Mouse (Mus musculus) midbrain, embryonic 15.5 days (tissue): ENCODE results near the gene Rxfp4. TPM values are rescaled to one million over a fixed set of nuclear protein-coding genes. Genes with fewer than 3 reads are reported as not detected.

Source experiments
- ATAC-seq: fragments of 200-750 bp; cut with Nextera tagmentation; replicated peaks from 2 replicates; pipeline ENCODE4 v1.8.0; 2017; ENCODE audit warnings: moderate TSS enrichment
- H3K27ac ChIP-seq: fragments of 300-500 bp; sonication (generic); 2 replicates; pipeline ENCODE4 v1.5.1; 2015; ENCODE audit warnings: mild to moderate bottlenecking, inconsistent platforms
- H3K27me3 ChIP-seq: fragments of 300-500 bp; sonication (generic); replicated peaks from 2 replicates; pipeline ENCODE4 v1.6.1; 2015; ENCODE audit warnings: inconsistent platforms
- H3K36me3 ChIP-seq: fragments of 300-500 bp; sonication (generic); replicated peaks from 2 replicates; pipeline ENCODE4 v1.6.1; 2015; ENCODE audit warnings: inconsistent platforms
- H3K4me1 ChIP-seq: fragments of 300-500 bp; sonication (generic); 2 replicates; pipeline ENCODE4 v1.6.1; 2015; ENCODE audit warnings: inconsistent platforms
- H3K4me2 ChIP-seq: fragments of 300-500 bp; sonication (generic); 2 replicates; pipeline ENCODE4 v1.6.1; 2015; ENCODE audit warnings: inconsistent platforms, mild to moderate bottlenecking, moderate library complexity
- H3K4me3 ChIP-seq: fragments of 300-500 bp; sonication (generic); 2 replicates; pipeline ENCODE4 v1.5.1; 2015; ENCODE audit warnings: mild to moderate bottlenecking, inconsistent platforms
- H3K9ac ChIP-seq: fragments of 300-500 bp; sonication (generic); 2 replicates; pipeline ENCODE4 v1.6.1; 2015; ENCODE audit warnings: mild to moderate bottlenecking, inconsistent platforms
- H3K9me3 ChIP-seq: fragments of 300-500 bp; sonication (generic); 2 replicates; pipeline ENCODE4 v1.6.1; 2016; ENCODE audit warnings: inconsistent platforms
- WGBS: fragments of 180-500 bp; shearing (Covaris S2); methylation state at CpG from one replicate; pipeline ENCODE4 v1.1.7; 2015; ENCODE audit warnings: mixed read lengths; 5-methylcytosine and 5-hydroxymethylcytosine counted together
- polyA plus RNA-seq: library from polyadenylated mRNA; unstranded; fragments of >200 nt; fragmentation: Nextera tagmentation; extraction: Ambion mirVana; gene quantifications from 2 replicates; pipeline ENCODE4 v1.2.1, GENCODE M21; 2015

The Rxfp4 gene
- not detected in 2 replicates for polyA plus RNA-seq

DNA sequence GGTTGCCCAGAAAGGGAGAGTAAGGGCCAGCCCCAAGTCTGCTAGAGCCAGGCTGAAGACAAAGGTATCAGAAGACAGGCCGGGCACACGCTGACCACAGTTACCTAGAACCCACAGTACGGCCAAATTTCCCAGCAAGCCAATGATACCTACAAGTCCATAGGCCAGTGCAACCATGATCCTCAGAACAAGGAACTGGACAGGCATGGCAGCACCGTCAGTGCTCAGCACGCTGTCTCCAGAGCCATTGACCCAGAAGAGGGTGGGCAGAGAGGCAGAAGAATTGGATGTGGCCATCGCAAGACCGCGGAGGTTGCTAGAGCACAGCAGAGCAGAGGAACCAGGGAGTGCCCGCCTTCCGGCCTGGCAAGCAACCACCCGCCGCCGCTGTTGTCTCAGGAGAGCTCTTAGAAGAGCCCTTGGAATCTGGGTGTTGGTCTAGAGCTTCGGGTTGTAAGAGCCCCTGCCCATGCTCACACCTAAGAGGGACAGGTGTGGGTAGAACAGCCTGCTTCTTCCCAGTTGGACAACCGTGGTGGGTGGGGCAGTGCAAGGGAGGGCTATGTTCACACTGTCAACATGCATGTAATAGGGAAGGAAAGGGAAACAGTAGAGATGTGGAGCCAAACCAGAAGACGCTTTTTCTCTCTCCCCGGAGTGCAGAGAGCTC lies at the start of gene Rxfp4:
Gene Rxfp4 (minus strand): TSS at position 297 of the 670 bp plus-strand sequence.
- no peak for ATAC-seq
- no peak within 1 kb of the TSS for H3K4me2 ChIP-seq
- no peaks in the 10 kb centered on the region for H3K9me3 ChIP-seq
- H3K4me3 ChIP-seq, result no peak within 1 kb of the TSS
- peaks cover 2% of the 10 kb centered on the region; the same call in 1 of the 2 replicates for H3K36me3 ChIP-seq
- no peak within 1 kb of the TSS for H3K27ac ChIP-seq
- no peak within 1 kb of the TSS for H3K9ac ChIP-seq
- no peaks in the 10 kb centered on the region for H3K27me3 ChIP-seq
- WGBS, result 89% methylated on average over 17 of the region's 17 CpGs
- no peaks in the 10 kb centered on the region for H3K4me1 ChIP-seq

DNA sequence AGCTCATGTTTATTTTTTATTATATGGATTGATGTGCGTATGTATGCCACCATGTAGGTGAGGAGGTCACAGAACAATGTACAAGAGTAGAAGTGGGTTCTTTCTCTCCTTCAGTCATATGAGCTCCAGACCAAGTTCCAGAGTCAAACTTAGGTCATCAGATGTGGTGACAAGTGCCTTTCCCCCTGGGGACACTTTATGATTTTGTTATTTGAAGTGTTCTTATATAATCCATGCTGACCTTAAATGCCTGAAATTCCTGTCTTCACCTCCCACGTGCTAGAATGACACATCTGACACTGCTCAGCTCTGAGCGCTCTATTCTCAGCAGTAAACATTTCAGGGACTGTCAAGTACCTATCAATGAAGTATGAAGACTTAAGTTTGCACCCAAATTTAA lies 48.3 kb upstream of the Rxfp4 start:
- Histone ChIP-seq H3K4me2 (no peak overlapping the region), H3K27ac (no peak overlapping the region), H3K4me1 (no peaks in the 10 kb centered on the region), H3K9me3 (no peaks in the 10 kb centered on the region), H3K4me3 (no peak overlapping the region), H3K9ac (no peak overlapping the region), H3K36me3 (peaks cover 70% of the 10 kb centered on the region), H3K27me3 (no peaks in the 10 kb centered on the region)
- WGBS, result 89% methylated on average over 3 of the region's 3 CpGs
- no peak for ATAC-seq

DNA sequence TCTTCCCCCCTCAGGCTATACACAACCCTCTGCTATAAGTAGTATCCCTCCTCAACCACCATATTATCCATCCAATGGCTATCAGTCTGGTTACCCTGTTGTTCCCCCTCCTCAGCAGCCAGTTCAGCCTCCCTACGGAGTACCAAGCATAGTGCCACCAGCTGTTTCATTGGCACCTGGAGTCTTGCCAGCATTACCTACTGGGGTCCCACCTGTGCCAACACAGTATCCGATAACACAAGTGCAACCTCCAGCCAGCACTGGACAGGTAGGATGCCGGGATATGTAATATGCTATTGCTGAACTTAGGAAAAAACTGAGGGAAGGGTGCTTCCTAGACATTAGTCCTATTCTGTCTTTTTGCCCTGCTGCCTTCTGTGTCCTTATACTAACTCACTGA lies 47.3 kb upstream of the Rxfp4 start:
- no peak for ATAC-seq
- Histone ChIP-seq H3K36me3 (peaks cover 79% of the 10 kb centered on the region), H3K4me3 (no peak overlapping the region), H3K27ac (no peak overlapping the region), H3K4me2 (no peak overlapping the region), H3K9me3 (no peaks in the 10 kb centered on the region), H3K4me1 (no peaks in the 10 kb centered on the region), H3K9ac (no peak overlapping the region), H3K27me3 (no peaks in the 10 kb centered on the region)
- 94% methylated on average over 3 of the region's 3 CpGs for WGBS

DNA sequence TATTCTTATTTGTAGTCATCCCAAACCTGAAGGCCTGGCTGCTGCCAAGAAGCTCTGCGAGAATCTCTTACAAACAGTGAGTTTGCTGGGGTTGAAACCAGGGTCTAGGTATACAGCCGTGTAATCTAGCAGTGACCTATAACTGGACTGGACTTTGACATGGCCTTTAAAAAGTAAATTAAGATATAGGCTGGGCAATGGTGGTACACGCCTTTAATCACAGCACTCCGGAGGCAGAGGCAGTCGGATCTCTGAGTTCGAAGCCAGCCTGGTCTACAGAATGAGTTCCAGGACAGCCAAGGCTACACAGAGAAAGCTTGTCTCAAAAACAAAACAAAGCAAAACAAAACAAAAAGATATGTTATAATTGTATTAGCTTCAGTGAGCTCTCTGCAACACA lies 45.9 kb upstream of the Rxfp4 start:
- Histone ChIP-seq H3K9me3 (no peaks in the 10 kb centered on the region), H3K4me3 (no peak overlapping the region), H3K4me2 (no peak overlapping the region), H3K36me3 (peaks cover 89% of the 10 kb centered on the region), H3K27me3 (no peaks in the 10 kb centered on the region), H3K4me1 (no peaks in the 10 kb centered on the region), H3K9ac (no peak overlapping the region), H3K27ac (no peak overlapping the region)
- 96% methylated on average over 6 of the region's 6 CpGs for WGBS
- no peak for ATAC-seq

DNA sequence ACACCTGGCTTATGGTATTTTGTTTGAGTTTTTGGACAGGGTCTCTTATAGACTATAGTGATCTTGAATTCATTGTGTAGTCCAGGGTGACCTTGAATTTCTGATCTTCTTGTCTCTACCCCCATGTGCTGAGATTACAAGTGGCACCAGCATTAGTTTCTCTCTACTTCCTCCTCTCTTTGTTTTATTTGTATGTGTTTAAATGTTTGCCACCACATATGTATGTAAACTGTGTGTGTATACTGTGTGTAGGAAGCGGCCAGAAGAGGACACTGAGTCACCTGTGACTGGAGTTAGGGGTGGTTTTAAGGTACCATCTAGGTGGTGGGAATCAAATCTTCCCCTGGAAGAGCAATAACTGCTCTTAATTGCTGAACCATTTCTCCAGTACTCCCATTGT lies 45.1 kb upstream of the Rxfp4 start:
- 97% methylated on average over 1 of the region's 1 CpGs for WGBS
- Histone ChIP-seq H3K27me3 (no peaks in the 10 kb centered on the region), H3K4me3 (no peak overlapping the region), H3K9me3 (no peaks in the 10 kb centered on the region), H3K4me1 (no peaks in the 10 kb centered on the region), H3K36me3 (peaks cover 89% of the 10 kb centered on the region), H3K27ac (no peak overlapping the region), H3K9ac (no peak overlapping the region), H3K4me2 (no peak overlapping the region)
- no peak for ATAC-seq

DNA sequence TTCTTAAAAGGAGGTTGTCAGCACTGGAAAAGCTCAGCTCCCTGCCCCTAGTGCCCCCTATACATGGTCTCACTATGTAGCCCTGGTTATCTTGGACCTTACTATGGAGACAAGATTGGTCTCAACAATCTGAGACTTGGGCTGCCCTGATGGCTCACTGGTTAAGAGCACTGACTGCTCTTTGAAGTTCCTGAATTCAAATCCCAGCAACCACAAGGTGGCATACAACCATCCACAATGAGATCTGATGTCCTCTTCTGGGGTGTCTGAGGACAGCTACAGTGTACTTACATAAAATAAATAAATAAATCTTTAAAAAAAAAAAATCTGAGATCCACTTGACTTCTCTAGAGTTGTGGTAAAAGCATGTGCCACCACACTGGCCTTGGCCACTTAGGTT lies 42.6 kb upstream of the Rxfp4 start:
- Histone ChIP-seq H3K27me3 (no peaks in the 10 kb centered on the region), H3K36me3 (peaks cover 86% of the 10 kb centered on the region), H3K9me3 (no peaks in the 10 kb centered on the region), H3K4me1 (no peaks in the 10 kb centered on the region), H3K4me3 (no peak overlapping the region), H3K9ac (no peak overlapping the region), H3K27ac (no peak overlapping the region), H3K4me2 (no peak overlapping the region)
- no peak for ATAC-seq

DNA sequence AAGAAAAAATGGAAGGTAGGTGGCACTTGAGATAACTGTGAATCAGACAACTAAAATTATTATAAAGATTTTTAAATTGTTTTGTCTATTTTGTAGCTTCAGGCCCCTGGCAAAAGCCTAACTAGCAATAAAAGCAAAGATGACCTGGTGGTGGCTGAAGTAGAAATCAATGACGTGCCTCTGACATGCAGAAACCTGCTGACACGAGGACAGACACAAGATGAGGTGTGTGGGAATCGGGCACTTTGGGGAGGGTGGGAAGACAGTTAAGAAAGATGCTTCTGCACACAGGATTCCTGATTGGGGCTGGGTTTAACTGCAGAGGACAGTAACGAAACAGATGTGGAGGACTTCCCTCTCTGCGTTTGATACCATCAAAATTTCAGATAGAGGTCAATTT lies 36.1 kb upstream of the Rxfp4 start:
- no peak for ATAC-seq
- WGBS, result 93% methylated on average over 5 of the region's 5 CpGs

DNA sequence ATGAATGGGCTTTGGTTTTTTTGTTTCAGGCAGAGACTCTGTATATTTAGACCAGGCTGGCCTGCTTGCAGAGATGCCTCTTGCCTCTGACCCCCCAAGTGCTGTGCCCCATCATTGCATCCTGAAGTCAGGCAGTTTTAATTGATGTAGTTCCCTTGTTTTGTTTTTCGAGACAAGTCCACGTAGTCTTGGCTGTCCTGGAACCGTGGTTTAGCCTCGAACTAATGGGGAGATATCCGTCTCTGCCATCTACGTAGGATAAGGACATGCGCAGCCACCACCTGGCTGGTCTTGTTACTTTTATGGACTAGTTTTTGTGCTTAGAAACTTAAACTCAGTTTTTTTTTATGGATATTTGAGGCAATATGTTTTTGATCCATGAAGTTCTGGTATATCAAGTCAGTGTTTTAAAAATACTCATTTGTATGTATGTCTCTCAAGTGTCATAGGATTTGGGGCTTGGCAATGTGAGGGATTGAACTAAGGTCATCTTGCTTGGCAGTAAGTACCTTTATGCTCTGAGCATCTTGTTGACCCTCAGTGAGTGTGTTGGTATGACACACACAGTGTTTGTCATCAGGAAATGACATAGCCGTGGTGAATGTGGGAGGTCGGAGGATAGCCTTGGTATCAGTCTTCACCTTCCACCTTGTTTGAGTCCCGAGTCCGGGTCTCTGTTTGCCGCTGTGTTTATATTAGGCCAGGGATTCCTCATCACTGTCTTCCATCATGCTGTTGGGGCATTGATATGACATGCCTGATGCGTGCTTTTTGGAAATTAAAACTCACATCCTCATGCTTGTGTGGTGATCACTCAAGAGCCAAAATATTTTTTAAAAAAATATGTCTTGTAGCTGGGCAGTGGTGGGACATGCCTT lies 34.0 kb upstream of the Rxfp4 start:
- WGBS, result 56% methylated on average over 13 of the region's 13 CpGs
- H3K9ac ChIP-seq, result peak overlapping the region; percentile 84
- no peak for ATAC-seq
- peak overlapping the region; percentile 79 for H3K4me3 ChIP-seq
- peaks cover 23% of the 10 kb centered on the region for H3K36me3 ChIP-seq
- H3K27ac ChIP-seq, result peak overlapping the region; percentile 95
- peaks cover 25% of the 10 kb centered on the region for H3K4me1 ChIP-seq
- H3K27me3 ChIP-seq, result no peaks in the 10 kb centered on the region
- peak overlapping the region; percentile 80 for H3K4me2 ChIP-seq
- H3K9me3 ChIP-seq, result no peaks in the 10 kb centered on the region

More for the DNA sequence above, 36.1 kb upstream of the Rxfp4 start:
- no peak overlapping the region for H3K27ac ChIP-seq
- H3K4me1 ChIP-seq, result peaks cover 25% of the 10 kb centered on the region
- H3K4me2 ChIP-seq, result no peak overlapping the region
- no peak overlapping the region for H3K9ac ChIP-seq
- H3K4me3 ChIP-seq, result no peak overlapping the region
- H3K27me3 ChIP-seq, result no peaks in the 10 kb centered on the region
- H3K9me3 ChIP-seq, result no peaks in the 10 kb centered on the region
- H3K36me3 ChIP-seq, result peaks cover 39% of the 10 kb centered on the region

DNA sequence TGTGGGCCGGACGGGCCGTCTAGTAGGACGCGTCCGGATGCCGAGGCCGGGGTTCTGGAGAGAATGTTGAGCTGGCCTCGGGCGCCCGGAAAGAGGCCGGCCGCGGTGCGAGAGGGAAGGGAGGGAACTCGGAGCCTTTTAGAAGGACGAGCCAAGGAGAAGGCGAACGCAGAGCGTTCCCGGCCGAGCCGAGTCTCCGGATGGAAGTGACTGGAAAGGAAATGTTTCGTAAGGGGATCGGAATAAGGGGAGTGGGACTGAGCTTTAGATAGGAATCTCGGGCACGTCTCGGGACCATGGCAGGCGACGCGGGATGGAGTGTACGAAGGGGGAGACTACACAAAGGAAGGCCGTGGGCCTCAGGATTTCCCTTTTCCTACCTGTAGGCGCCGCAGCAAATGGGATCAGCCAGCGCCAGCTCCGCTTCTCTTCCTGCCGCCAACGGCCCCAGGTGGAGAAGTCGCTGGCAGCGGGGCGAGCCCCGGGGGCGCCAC lies 33.1 kb upstream of the Rxfp4 start:
- Histone ChIP-seq H3K4me3 (peak overlapping the region; percentile 79), H3K27ac (peak overlapping the region; percentile 95), H3K36me3 (peaks cover 18% of the 10 kb centered on the region), H3K9ac (peak overlapping the region; percentile 84), H3K27me3 (no peaks in the 10 kb centered on the region), H3K4me2 (peak overlapping the region; percentile 80), H3K9me3 (no peaks in the 10 kb centered on the region), H3K4me1 (peaks cover 25% of the 10 kb centered on the region)
- under 1% methylated on average over 45 of the region's 45 CpGs for WGBS
- peak; percentile 80 for ATAC-seq

DNA sequence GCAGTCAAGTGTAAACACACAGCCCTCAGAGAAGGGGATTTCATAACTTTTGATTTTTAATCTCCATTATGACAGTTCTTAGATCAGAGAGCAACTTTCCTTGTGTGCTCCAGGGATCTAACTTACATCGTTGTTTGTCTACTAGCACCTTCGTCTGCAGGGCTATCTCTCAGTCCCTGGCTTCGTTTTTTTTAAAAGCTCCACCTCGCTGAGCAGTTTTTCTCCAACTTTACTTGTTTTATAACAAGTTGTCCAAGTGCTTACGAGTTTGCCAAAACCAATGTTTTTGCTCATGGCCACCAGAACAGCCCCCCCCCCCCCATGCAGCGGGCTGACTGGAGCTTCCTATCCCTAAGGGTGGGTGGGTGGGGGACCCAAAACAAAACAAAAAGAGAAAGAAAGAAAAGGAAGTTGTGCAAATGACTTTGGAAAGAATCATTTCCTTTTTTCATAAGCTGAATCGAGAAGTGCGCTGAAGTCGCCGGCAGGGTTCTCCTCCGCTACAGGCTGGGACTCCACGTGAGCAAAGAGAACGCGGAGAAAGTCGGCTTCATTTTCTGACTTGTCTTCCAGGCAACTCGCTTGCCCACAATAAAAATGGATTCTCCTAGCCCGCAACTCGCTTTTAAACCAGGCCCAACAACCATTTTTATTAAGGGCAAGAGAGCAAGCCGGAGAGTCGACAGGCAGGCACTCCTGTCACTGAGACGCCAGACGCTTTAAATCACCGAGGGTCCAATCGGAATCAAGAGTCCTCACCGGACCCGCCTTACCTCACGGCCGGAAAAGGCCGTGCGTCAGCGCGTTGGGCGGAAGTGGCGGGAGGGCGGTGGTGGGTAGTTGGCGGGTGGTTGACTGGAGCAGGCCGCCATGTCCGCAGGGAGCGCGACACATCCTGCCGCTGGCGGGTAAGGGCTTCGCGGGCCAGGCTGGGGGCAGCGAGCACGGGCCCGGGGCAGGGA lies 32.3 kb upstream of the Rxfp4 start, which contains the start of gene Khdc4:
Gene Khdc4 (plus strand): TSS at position 824 of the 962 bp plus-strand sequence.
- peaks cover 11% of the 10 kb centered on the region for H3K36me3 ChIP-seq
- no peaks in the 10 kb centered on the region for H3K9me3 ChIP-seq
- H3K4me2 ChIP-seq, result peak within 1 kb of the TSS; percentile 80
- H3K27me3 ChIP-seq, result no peaks in the 10 kb centered on the region
- peaks cover 25% of the 10 kb centered on the region for H3K4me1 ChIP-seq
- 1% methylated on average over 47 of the region's 47 CpGs for WGBS
- H3K4me3 ChIP-seq, result peak within 1 kb of the TSS; percentile 79
- peak within 1 kb of the TSS; percentile 84 for H3K9ac ChIP-seq
- H3K27ac ChIP-seq, result peak within 1 kb of the TSS; percentile 95
- peak; percentile 99 for ATAC-seq

DNA sequence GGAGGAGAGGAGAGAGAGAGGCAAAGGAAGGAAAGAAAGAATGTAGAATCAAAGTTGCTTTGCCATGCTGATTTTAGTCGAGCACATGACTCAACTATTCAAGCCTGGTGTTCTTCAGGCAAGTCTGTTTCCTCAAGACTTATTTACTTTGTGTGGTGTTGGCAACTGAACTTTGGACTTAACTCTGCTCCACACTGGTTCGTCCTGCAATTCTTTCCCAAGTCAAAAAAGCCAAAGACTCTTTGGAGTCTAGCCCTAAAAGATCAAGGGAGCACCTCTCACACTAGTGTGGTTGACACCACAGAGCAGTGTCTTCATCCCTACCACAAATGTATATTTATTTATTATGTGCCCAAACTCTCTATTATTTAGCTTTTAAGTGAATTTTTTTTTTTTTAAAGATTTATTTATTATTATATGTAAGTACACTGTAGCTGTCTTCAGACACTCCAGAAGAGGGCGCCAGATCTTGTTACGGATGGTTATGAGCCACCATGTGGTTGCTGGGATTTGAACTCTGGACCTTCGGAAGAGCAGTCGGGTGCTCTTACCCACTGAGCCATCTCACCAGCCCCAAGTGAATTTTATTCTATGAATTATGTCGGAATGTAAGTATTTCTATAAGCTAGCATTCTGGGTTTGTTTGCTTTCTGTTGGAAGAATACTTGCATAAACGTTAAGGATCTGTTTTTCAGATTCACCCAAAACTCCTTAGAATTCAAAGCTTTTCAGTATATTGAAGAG lies 31.5 kb upstream of the Rxfp4 start:
- Histone ChIP-seq H3K9me3 (no peaks in the 10 kb centered on the region), H3K4me1 (peaks cover 25% of the 10 kb centered on the region), H3K4me2 (peak overlapping the region; percentile 55), H3K27me3 (no peaks in the 10 kb centered on the region), H3K4me3 (peak overlapping the region; percentile 79), H3K27ac (peak overlapping the region; percentile 82; the same call in 1 of the 2 replicates), H3K36me3 (peaks cover 5% of the 10 kb centered on the region; the same call in 1 of the 2 replicates), H3K9ac (no peak overlapping the region)
- ATAC-seq, result no peak
- WGBS, result 58% methylated on average over 8 of the region's 8 CpGs
